17 mouse cellular contexts compared by ENCODE assay signal in genomic region chr8:47058971-47059370, GRCm38 (mm10).
"Had no signal": no experiment of that assay in that cellular context is flagged by ENCODE, and none has a peak within 500 bp of the region (broad histone marks: within the 10 kb centered on the region; RNA-seq: fewer than 3 reads in every experiment).

No protein-coding gene starts in this region.

- H3K9me3 ChIP-seq: lung, embryonic 15.5 days; megakaryocyte, embryonic 14.5 days; midbrain, embryonic 13.5 days; midbrain, embryonic 15.5 days; neural tube, embryonic 12.5 days; stomach, embryonic 15.5 days had no signal

- H3K4me3 ChIP-seq: lung, embryonic 15.5 days; megakaryocyte, embryonic 14.5 days; midbrain, embryonic 13.5 days; midbrain, embryonic 15.5 days; neural tube, embryonic 12.5 days; stomach, embryonic 15.5 days had no signal

- ATAC-seq: lung, postnatal 0 days; midbrain, embryonic 13.5 days; midbrain, embryonic 15.5 days had no signal

- DNase-seq: lung, adult 2 months; lung, postnatal 14 days; lung, postnatal 36 days; right cerebral cortex, postnatal 14 days; thymus, adult 2 months; thymus, postnatal 25 days; thymus, postnatal 4 days had no signal

- H3K4me2 ChIP-seq: lung, embryonic 15.5 days; midbrain, embryonic 11.5 days; midbrain, embryonic 13.5 days; midbrain, embryonic 15.5 days; neural tube, embryonic 12.5 days; stomach, embryonic 15.5 days had no signal

- H3K36me3 ChIP-seq: lung, embryonic 15.5 days; midbrain, embryonic 13.5 days; midbrain, embryonic 15.5 days; neural tube, embryonic 12.5 days; stomach, embryonic 15.5 days had no signal

- H3K27ac ChIP-seq: lung, embryonic 15.5 days; macrophage; midbrain, embryonic 13.5 days; midbrain, embryonic 15.5 days; neural tube, embryonic 12.5 days; stomach, embryonic 15.5 days; stomach, postnatal 0 days had no signal

- H3K9ac ChIP-seq: lung, embryonic 15.5 days; midbrain, embryonic 13.5 days; midbrain, embryonic 15.5 days; neural tube, embryonic 12.5 days; stomach, embryonic 15.5 days had no signal

- H3K27me3 ChIP-seq: megakaryocyte, embryonic 14.5 days; midbrain, embryonic 13.5 days; midbrain, embryonic 15.5 days; neural tube, embryonic 12.5 days; stomach, embryonic 15.5 days had no signal

- H3K4me1 ChIP-seq: lung, embryonic 15.5 days; megakaryocyte, embryonic 14.5 days; midbrain, embryonic 13.5 days; midbrain, embryonic 15.5 days; neural tube, embryonic 12.5 days; stomach, embryonic 15.5 days had no signal
